Mouse (Mus musculus): ENCODE results near the gene Mcm3ap. TPM values are rescaled to one million over a fixed set of nuclear protein-coding genes. Genes with fewer than 3 reads are reported as not detected.

Gene Mcm3ap
- total and polyA plus RNA-seq, 2 experiments from 2014 or later: 33.7 to 52.7 TPM

DNA sequence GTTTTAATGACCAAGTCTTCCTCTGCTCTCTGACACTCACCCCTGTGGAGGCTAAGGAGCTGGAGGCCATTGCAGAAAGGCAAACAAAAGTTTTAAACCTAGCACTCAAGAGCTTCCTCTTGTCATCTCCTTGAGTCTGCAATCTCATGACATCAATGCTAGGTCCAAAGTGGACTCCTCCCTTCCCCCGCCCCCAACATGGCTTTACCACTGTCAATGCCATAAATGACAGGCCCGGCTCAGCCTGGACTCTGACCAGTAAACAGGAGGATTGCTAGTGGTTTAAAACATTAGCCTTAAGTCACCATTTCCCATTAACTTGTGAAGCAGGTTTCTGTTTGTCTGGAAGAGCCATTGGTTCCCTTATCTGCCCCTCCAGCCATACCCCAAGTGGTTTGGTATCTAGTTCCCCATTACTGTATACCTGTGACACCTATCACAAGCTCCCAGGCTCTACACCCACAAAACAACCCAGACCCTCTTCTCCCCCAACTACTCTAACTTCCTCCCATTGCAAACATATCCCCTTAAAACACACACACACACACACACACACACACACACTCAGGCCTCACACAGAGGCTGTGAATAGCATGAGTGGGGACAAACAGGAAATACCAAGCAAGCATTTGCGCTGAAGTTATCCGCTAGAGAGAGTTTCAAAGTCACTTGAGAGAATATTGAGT lies 22.6 kb upstream of the Mcm3ap start:
- DNase-seq: no peak
- H3K36me3 ChIP-seq (ENCODE audit: insufficient read depth): no peaks in the 10 kb centered on the region
- no peak overlapping the region for H3K4me2 ChIP-seq (ENCODE audit: low read depth)
- 85% methylated on average over 4 of the region's 4 CpGs for WGBS
- H3K27ac ChIP-seq (ENCODE audit: low read depth, low read length): no peak overlapping the region
- no peaks in the 10 kb centered on the region for H3K9me3 ChIP-seq (ENCODE audit: low read length)
- peaks cover 4% of the 10 kb centered on the region for H3K4me1 ChIP-seq (ENCODE audit: insufficient read depth)
- no peaks in the 10 kb centered on the region for H3K27me3 ChIP-seq (ENCODE audit: insufficient read depth, low read length)
- no peak for ATAC-seq
- no peak overlapping the region for H3K4me3 ChIP-seq (ENCODE audit: low read depth, low read length)
- no peak for TF ChIP-seq CTCF (IDR thresholded peaks at IDR 0.05; ENCODE audit: low read depth)
- no peak overlapping the region for H3K9ac ChIP-seq

DNA sequence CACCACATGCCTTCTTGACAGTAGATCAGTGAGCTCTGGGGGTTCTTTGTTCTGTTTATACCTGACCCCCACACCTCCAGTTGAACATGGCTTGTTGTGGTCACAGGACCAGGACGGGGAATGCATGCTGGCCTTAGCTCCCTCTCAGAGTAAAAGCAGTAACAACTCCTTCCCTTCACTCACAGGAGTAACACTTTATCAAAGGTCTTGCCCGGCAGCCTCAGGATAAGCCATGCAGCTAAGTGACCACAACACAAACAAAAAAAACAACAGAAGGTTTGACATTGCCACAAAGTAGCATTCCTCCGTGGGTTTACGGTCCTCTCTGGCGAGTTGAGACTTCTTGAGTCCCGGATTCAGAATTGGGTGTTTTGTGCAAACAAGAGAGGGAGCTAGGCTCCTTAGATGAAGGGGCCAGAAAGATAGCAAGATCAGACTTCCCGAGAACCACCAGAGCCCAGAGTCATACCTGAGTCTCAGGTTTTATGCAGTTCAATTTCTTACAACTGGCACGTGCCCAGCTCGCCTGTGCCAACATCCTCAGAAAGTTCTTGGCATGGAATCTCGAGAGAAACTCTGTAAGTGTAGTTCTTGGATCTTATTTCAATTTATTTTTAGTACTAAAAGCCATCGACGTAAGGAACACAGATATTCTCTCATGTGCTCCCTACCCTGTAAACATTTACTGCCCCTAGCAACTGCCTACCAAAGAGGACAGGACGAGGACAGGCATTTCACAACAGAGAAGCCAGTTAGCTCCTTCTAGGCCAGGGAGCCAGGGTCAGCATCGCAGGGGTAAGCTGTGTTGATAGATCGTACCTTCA lies 21.1 kb upstream of the Mcm3ap start:
- Histone ChIP-seq H3K9ac (no peak overlapping the region), H3K4me2 (ENCODE audit: low read depth) (no peak overlapping the region), H3K27ac (ENCODE audit: low read depth, low read length) (no peak overlapping the region), H3K4me1 (ENCODE audit: insufficient read depth) (peaks cover 4% of the 10 kb centered on the region), H3K36me3 (ENCODE audit: insufficient read depth) (no peaks in the 10 kb centered on the region), H3K9me3 (ENCODE audit: low read length) (no peaks in the 10 kb centered on the region), H3K4me3 (ENCODE audit: low read depth, low read length) (no peak overlapping the region), H3K27me3 (ENCODE audit: insufficient read depth, low read length) (no peaks in the 10 kb centered on the region)
- DNase-seq (peak; percentile 2), ATAC-seq (no peak)
- WGBS: 80% methylated on average over 15 of the region's 15 CpGs
- no peak for TF ChIP-seq CTCF (IDR thresholded peaks at IDR 0.05; ENCODE audit: low read depth)

DNA sequence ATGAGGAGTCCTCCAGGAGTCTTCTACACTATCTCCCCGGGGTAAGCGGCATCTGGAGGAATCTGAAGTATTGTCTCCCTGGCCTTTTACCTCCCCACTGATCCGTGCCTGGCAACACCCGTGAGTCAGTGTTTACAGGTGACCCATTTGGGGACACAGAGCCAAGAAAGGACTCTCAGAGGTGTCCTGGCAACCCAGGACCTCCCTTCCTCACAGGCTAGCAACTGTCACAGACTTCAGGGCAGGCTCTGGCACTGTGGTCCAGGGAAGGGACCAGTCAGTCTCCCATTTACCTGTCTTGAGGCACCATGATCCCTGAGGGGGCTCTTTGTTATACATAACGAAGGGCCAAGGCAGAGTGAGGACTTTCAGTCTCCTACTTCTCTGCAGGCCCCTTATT lies 19.9 kb upstream of the Mcm3ap start, which contains the start of gene 2610028H24Rik:
TSS of gene 2610028H24Rik (plus strand) at position 231 of the 400 bp plus-strand sequence.
- H3K27me3 ChIP-seq (ENCODE audit: insufficient read depth, low read length): no peaks in the 10 kb centered on the region
- TF ChIP-seq CTCF (IDR thresholded peaks at IDR 0.05; ENCODE audit: low read depth): no peak
- no peak within 1 kb of the TSS for H3K4me2 ChIP-seq (ENCODE audit: low read depth)
- ATAC-seq: no peak
- no peak within 1 kb of the TSS for H3K9ac ChIP-seq
- DNase-seq: no peak
- no peaks in the 10 kb centered on the region for H3K9me3 ChIP-seq (ENCODE audit: low read length)
- WGBS: 67% methylated on average over 5 of the region's 5 CpGs
- H3K27ac ChIP-seq (ENCODE audit: low read depth, low read length): no peak within 1 kb of the TSS
- H3K4me3 ChIP-seq (ENCODE audit: low read depth, low read length): no peak within 1 kb of the TSS
- H3K4me1 ChIP-seq (ENCODE audit: insufficient read depth): no peaks in the 10 kb centered on the region
- H3K36me3 ChIP-seq (ENCODE audit: insufficient read depth): no peaks in the 10 kb centered on the region

GRCm38 (mm10) chr10:76455289-76455688 lies 13.4 kb upstream of the Mcm3ap start:
- H3K4me1 ChIP-seq (ENCODE audit: insufficient read depth): no peaks in the 10 kb centered on the region
- no peak overlapping the region for H3K4me3 ChIP-seq (ENCODE audit: low read depth, low read length)
- H3K36me3 ChIP-seq (ENCODE audit: insufficient read depth): no peaks in the 10 kb centered on the region
- 58% methylated on average over 5 of the region's 5 CpGs for WGBS
- no peak overlapping the region for H3K4me2 ChIP-seq (ENCODE audit: low read depth)
- H3K9me3 ChIP-seq (ENCODE audit: low read length): no peaks in the 10 kb centered on the region
- no peak overlapping the region for H3K27ac ChIP-seq (ENCODE audit: low read depth, low read length)
- ATAC-seq (peak; percentile 66), DNase-seq (peak; percentile 59)
- no peaks in the 10 kb centered on the region for H3K27me3 ChIP-seq (ENCODE audit: insufficient read depth, low read length)
- peak; percentile 76 for TF ChIP-seq CTCF (IDR thresholded peaks at IDR 0.05; ENCODE audit: low read depth)
- no peak overlapping the region for H3K9ac ChIP-seq

DNA sequence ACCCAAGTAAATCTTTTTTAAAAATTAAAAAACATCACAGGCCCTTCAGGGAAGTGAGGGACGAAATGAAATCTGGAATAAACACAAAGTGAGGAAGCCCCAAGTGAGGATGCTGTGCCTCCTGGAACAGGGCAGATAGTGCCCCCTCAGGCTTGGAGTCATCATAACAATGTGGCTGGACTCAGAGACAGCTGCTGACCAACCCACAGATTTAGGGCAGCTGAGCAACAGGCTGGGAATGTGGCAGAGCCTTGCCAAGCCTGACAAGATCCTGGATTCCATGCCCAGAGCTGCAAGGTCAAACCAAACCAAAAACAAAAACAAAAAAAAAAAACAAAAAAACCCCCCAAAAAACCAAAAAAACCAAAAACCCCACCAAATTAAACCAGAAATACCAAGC lies 7.5 kb upstream of the Mcm3ap start:
- H3K27ac ChIP-seq (ENCODE audit: low read depth, low read length): no peak overlapping the region
- ATAC-seq (no peak), DNase-seq (no peak)
- H3K27me3 ChIP-seq (ENCODE audit: insufficient read depth, low read length): no peaks in the 10 kb centered on the region
- no peak overlapping the region for H3K4me3 ChIP-seq (ENCODE audit: low read depth, low read length)
- no peak for TF ChIP-seq CTCF (IDR thresholded peaks at IDR 0.05; ENCODE audit: low read depth)
- H3K9ac ChIP-seq: no peak overlapping the region
- H3K4me1 ChIP-seq (ENCODE audit: insufficient read depth): no peaks in the 10 kb centered on the region
- H3K9me3 ChIP-seq (ENCODE audit: low read length): no peaks in the 10 kb centered on the region
- 0 out of 2 replicates have a peak, but pooled peaks cover 5% of the 10 kb centered on the region for H3K36me3 ChIP-seq (ENCODE audit: insufficient read depth)
- 92% methylated on average over 1 of the region's 1 CpGs for WGBS
- H3K4me2 ChIP-seq (ENCODE audit: low read depth): no peak overlapping the region

GRCm38 (mm10) chr10:76462312-76462711 lies 6.4 kb upstream of the Mcm3ap start:
- Histone ChIP-seq H3K36me3 (ENCODE audit: insufficient read depth) (0 out of 2 replicates have a peak, but pooled peaks cover 5% of the 10 kb centered on the region), H3K4me1 (ENCODE audit: insufficient read depth) (no peaks in the 10 kb centered on the region), H3K4me3 (ENCODE audit: low read depth, low read length) (no peak overlapping the region), H3K4me2 (ENCODE audit: low read depth) (no peak overlapping the region), H3K27ac (ENCODE audit: low read depth, low read length) (no peak overlapping the region), H3K9ac (no peak overlapping the region), H3K27me3 (ENCODE audit: insufficient read depth, low read length) (no peaks in the 10 kb centered on the region), H3K9me3 (ENCODE audit: low read length) (no peaks in the 10 kb centered on the region)
- WGBS: 90% methylated on average over 7 of the region's 7 CpGs
- DNase-seq (no peak), ATAC-seq (no peak)
- TF ChIP-seq CTCF (IDR thresholded peaks at IDR 0.05; ENCODE audit: low read depth): no peak

GRCm38 (mm10) chr10:76462721-76463120 lies 6.0 kb upstream of the Mcm3ap start:
- Histone ChIP-seq H3K27ac (ENCODE audit: low read depth, low read length) (no peak overlapping the region), H3K4me2 (ENCODE audit: low read depth) (no peak overlapping the region), H3K27me3 (ENCODE audit: insufficient read depth, low read length) (no peaks in the 10 kb centered on the region), H3K36me3 (ENCODE audit: insufficient read depth) (0 out of 2 replicates have a peak, but pooled peaks cover 5% of the 10 kb centered on the region), H3K9me3 (ENCODE audit: low read length) (no peaks in the 10 kb centered on the region), H3K4me1 (ENCODE audit: insufficient read depth) (0 out of 2 replicates have a peak, but pooled peaks cover under 1% of the 10 kb centered on the region), H3K4me3 (ENCODE audit: low read depth, low read length) (no peak overlapping the region), H3K9ac (no peak overlapping the region)
- DNase-seq: no peak
- no peak for TF ChIP-seq CTCF (IDR thresholded peaks at IDR 0.05; ENCODE audit: low read depth)
- 89% methylated on average over 6 of the region's 6 CpGs for WGBS
- ATAC-seq: no peak
